Mouse (Mus musculus) T-helper 1 cell (primary cell): ENCODE data around the gene Gm2696.
"Not testable (repeated sequence)": the region's sequence is repeated elsewhere in the genome, so short reads cannot be mapped to it uniquely, and the experiment has no call there.

ENCODE experiments used
- in situ Hi-C: fragments of 300-600 bp; cut with MboI, MseI; formaldehyde crosslinking; loops from one replicate; pipeline ENCODE4 v1.15.1; 2025; ENCODE audit warnings: high pct_unique_total_duplicates

Gm2696 gene

GRCm38 (mm10) chr10:77814382-77814781, at the start of gene Gm2696:
Gene Gm2696, plus strand, starts transcription at chr10:77814682.
- in situ Hi-C loops, result no loop called here

- in situ Hi-C loops, result no loop called here
These were observed 44.8 kb upstream of the Gm2696 start for GRCm38 (mm10) chr10:77769727-77770126.

- in situ Hi-C loops, result not testable (repeated sequence)
These were observed 43.3 kb upstream of the Gm2696 start, which contains the start of gene Gm3238 for GRCm38 (mm10) chr10:77771225-77771624. Gene Gm3238, minus strand, starts transcription at chr10:77771325.

- in situ Hi-C loops, result not testable (repeated sequence)
These were observed 42.3 kb upstream of the Gm2696 start for GRCm38 (mm10) chr10:77772142-77772541.

- in situ Hi-C loops, result not testable (repeated sequence)
These were observed 37.6 kb upstream of the Gm2696 start, which contains the start of gene Gm7138 for GRCm38 (mm10) chr10:77776844-77777243. Gene Gm7138, minus strand, starts transcription at chr10:77776944.

- in situ Hi-C loops, result not testable (repeated sequence)
These were observed 32.0 kb upstream of the Gm2696 start, which contains the start of gene Gm3250 for GRCm38 (mm10) chr10:77782442-77782841. Gene Gm3250, minus strand, starts transcription at chr10:77782542.

- in situ Hi-C loops, result not testable (repeated sequence)
These were observed 31.1 kb upstream of the Gm2696 start for GRCm38 (mm10) chr10:77783396-77783795.

GRCm38 (mm10) chr10:77787876-77788275, 26.6 kb upstream of the Gm2696 start, which contains the start of gene Gm7137:
Gene Gm7137, minus strand, starts transcription at chr10:77788200.
- in situ Hi-C loops, result not testable (repeated sequence)

GRCm38 (mm10) chr10:77788621-77789020, 25.9 kb upstream of the Gm2696 start:
- in situ Hi-C loops, result no loop called here

- in situ Hi-C loops, result no loop called here
These were observed 19.5 kb upstream of the Gm2696 start, which contains the start of gene Gm9639 for GRCm38 (mm10) chr10:77794976-77795375. Gene Gm9639, minus strand, starts transcription at chr10:77795076.

GRCm38 (mm10) chr10:77797677-77798076, 16.8 kb upstream of the Gm2696 start:
- in situ Hi-C loops, result no loop called here

- in situ Hi-C loops, result not testable (repeated sequence)
These were observed 16.1 kb upstream of the Gm2696 start for GRCm38 (mm10) chr10:77798164-77798920.

- in situ Hi-C loops, result no loop called here
These were observed 15.5 kb upstream of the Gm2696 start, which contains the start of gene Gm19668 for GRCm38 (mm10) chr10:77798921-77799508. Gene Gm19668, minus strand, starts transcription at chr10:77799133.

- in situ Hi-C loops, result no loop called here
These were observed 10.4 kb upstream of the Gm2696 start for GRCm38 (mm10) chr10:77804095-77804494.

- in situ Hi-C loops, result no loop called here
These were observed 2.7 kb upstream of the Gm2696 start, which contains the start of gene Gm9507 for GRCm38 (mm10) chr10:77811743-77812142. Gene Gm9507, minus strand, starts transcription at chr10:77811843.

- in situ Hi-C loops, result no loop called here
These were observed 1.0 kb downstream of the Gm2696 start for GRCm38 (mm10) chr10:77815514-77815913.

- in situ Hi-C loops, result no loop called here
These were observed 4.0 kb downstream of the Gm2696 start for GRCm38 (mm10) chr10:77818523-77818922.

GRCm38 (mm10) chr10:77819203-77819602, 4.7 kb downstream of the Gm2696 start:
- in situ Hi-C loops, result no loop called here

- in situ Hi-C loops, result no loop called here
These were observed 12.5 kb downstream of the Gm2696 start, which contains the start of gene Krtap10-4 for GRCm38 (mm10) chr10:77826951-77827350. Gene Krtap10-4, minus strand, starts transcription at chr10:77827095.

- in situ Hi-C loops, result no loop called here
These were observed 21.2 kb downstream of the Gm2696 start, which contains the start of gene Krtap10-10 for GRCm38 (mm10) chr10:77835647-77836046. Gene Krtap10-10, plus strand, starts transcription at chr10:77835947.

- in situ Hi-C loops, result no loop called here
These were observed 24.5 kb downstream of the Gm2696 start for GRCm38 (mm10) chr10:77839006-77839405.

GRCm38 (mm10) chr10:77846503-77846902, 32.0 kb downstream of the Gm2696 start, which contains the start of gene Gm36176:
Gene Gm36176, plus strand, starts transcription at chr10:77846803.
- in situ Hi-C loops, result no loop called here
